ENCODE assay signal across 10 mouse cellular contexts in the genomic region with DNA sequence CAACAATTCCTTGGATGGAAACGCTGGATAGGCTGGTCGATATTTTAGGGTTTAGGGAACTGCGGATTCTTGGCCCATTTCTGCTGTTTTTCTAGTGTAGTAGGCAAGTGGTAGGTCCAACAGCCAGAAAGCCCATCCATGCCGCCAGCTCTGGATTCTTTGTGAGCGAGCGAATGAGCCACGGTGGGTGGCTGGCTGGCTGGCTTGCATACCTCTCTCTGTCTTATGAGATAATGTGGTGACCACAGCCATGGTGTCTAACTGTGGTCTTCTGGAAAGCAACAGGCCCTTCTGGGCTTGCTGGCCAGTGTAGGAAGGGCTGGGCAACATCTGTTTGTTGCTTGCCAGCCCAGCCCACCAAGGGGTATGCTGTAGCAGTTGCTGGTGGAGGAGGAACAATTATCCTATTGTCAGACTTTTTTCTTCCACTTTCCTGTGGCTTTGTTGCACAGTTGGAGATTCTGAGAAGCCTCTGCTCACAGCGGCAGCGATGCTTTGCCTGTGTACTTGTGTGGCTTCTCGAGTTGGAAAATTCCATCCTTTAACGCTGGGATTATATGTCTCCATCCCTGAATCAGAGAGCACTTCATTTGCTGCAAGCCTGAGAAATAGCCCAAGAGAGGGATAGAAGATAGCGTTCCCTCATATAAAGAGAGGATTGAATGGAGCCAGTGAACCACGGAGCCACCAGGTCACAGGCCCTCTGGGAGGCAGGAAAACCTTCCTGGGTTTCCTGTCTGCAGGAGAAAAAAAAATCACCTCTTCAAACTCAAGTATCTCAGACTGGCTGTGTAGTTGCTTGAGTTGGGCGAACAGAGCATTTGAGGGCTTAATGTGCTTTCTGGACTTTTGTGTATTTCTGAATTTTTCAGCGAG.
A peak's percentile ranks its signal among the peaks of the same experiment; 100 is the strongest.
DNase-seq lines count a peak whose midpoint lies in the region; ATAC-seq lines count a peak whose summit lies in the region.
"Had no signal": no experiment of that assay in that cellular context is flagged by ENCODE, and none has a peak within 500 bp of the region (broad histone marks: within the 10 kb centered on the region; RNA-seq: fewer than 3 reads in every experiment).

No protein-coding gene starts in this region.

- WGBS in embryonic facial prominence, embryonic 13.5 days = 40% methylated on average over 15 of the region's 15 CpGs
- WGBS in limb, embryonic 13.5 days = 63% methylated on average over 15 of the region's 15 CpGs
- WGBS in liver, embryonic 11.5 days = 76% methylated on average over 15 of the region's 15 CpGs

- peaks cover 17% of the 10 kb centered on the region for H3K4me1 ChIP-seq in embryonic facial prominence, embryonic 13.5 days
- H3K4me1 ChIP-seq in limb, embryonic 13.5 days = peaks cover 18% of the 10 kb centered on the region
- H3K4me1 ChIP-seq in liver, embryonic 11.5 days (replicated peaks; ENCODE audit: control insufficient read depth, insufficient read depth, low read length) = no peaks in the 10 kb centered on the region

- H3K9ac ChIP-seq in embryonic facial prominence, embryonic 13.5 days = no peak overlapping the region
- no peak overlapping the region for H3K9ac ChIP-seq in limb, embryonic 13.5 days
- H3K9ac ChIP-seq in liver, embryonic 11.5 days (ENCODE audit: low read depth, low read length) = no peak overlapping the region
- H3K9ac ChIP-seq: lung, embryonic 14.5 days; neural tube, embryonic 13.5 days had no signal

- no peak overlapping the region for H3K4me3 ChIP-seq in embryonic facial prominence, embryonic 13.5 days
- no peak overlapping the region for H3K4me3 ChIP-seq in limb, embryonic 13.5 days
- no peak overlapping the region for H3K4me3 ChIP-seq in liver, embryonic 11.5 days (ENCODE audit: low read depth, low read length)
- H3K4me3 ChIP-seq: neural tube, embryonic 13.5 days had no signal

- H3K27me3 ChIP-seq in embryonic facial prominence, embryonic 13.5 days = no peaks in the 10 kb centered on the region
- H3K27me3 ChIP-seq in limb, embryonic 13.5 days = no peaks in the 10 kb centered on the region
- H3K27me3 ChIP-seq in liver, embryonic 11.5 days (replicated peaks; ENCODE audit: control insufficient read depth, insufficient read depth, low read length) = no peaks in the 10 kb centered on the region
- H3K27me3 ChIP-seq: neural tube, embryonic 13.5 days had no signal

- intact Hi-C loops in gastrocnemius, postnatal 14 days (cut with DNase I; ENCODE audit: low total_unique reads) = no loop called here

- ATAC-seq in embryonic facial prominence, embryonic 13.5 days (ENCODE audit: insufficient number of reproducible peaks, insufficient read depth, low FRiP score, low TSS enrichment, low read depth) = no peak
- ATAC-seq in limb, embryonic 13.5 days (ENCODE audit: low FRiP score, low read depth) = peak; percentile 57
- ATAC-seq in liver, embryonic 11.5 days (replicated peaks; ENCODE audit: low FRiP score) = no peak

- 0 out of 2 replicates have a peak overlapping the region, but pooled peaks have one; percentile 3 for H3K4me2 ChIP-seq in embryonic facial prominence, embryonic 13.5 days
- H3K4me2 ChIP-seq in limb, embryonic 13.5 days (replicated peaks) = no peak overlapping the region
- no peak overlapping the region for H3K4me2 ChIP-seq in liver, embryonic 11.5 days
- H3K4me2 ChIP-seq: lung, embryonic 14.5 days; neural tube, embryonic 13.5 days had no signal

- no peaks in the 10 kb centered on the region for H3K9me3 ChIP-seq in embryonic facial prominence, embryonic 13.5 days
- H3K9me3 ChIP-seq in limb, embryonic 13.5 days = no peaks in the 10 kb centered on the region
- H3K9me3 ChIP-seq in liver, embryonic 11.5 days (ENCODE audit: control insufficient read depth, low read length) = no peaks in the 10 kb centered on the region
- H3K9me3 ChIP-seq: neural tube, embryonic 13.5 days had no signal

- no peaks in the 10 kb centered on the region for H3K36me3 ChIP-seq in embryonic facial prominence, embryonic 13.5 days
- no peaks in the 10 kb centered on the region for H3K36me3 ChIP-seq in limb, embryonic 13.5 days
- no peaks in the 10 kb centered on the region for H3K36me3 ChIP-seq in liver, embryonic 11.5 days (ENCODE audit: control insufficient read depth, insufficient read depth, low read length)
- H3K36me3 ChIP-seq: neural tube, embryonic 13.5 days had no signal

- peak; percentile 27 for DNase-seq in gastrocnemius, postnatal 25 days
- DNase-seq in gastrocnemius, postnatal 14 days = no peak
- peak; percentile 93 for DNase-seq in 3T3-L1 (ENCODE audit: low read depth, low spot score)
- DNase-seq in lung, postnatal 36 days = no peak
- DNase-seq in liver, embryonic 11.5 days (ENCODE audit: low spot score) = no peak
- DNase-seq in thymus, postnatal 14 days = no peak
- DNase-seq: lung, embryonic 14.5 days had no signal

- H3K27ac ChIP-seq in embryonic facial prominence, embryonic 13.5 days = peak overlapping the region; percentile 79
- H3K27ac ChIP-seq in limb, embryonic 13.5 days = peak overlapping the region; percentile 61; the same call in 1 of the 2 replicates
- H3K27ac ChIP-seq in liver, embryonic 11.5 days (ENCODE audit: low read depth, low read length) = no peak overlapping the region
- H3K27ac ChIP-seq: neural tube, embryonic 13.5 days had no signal

Comparison
In these comparisons a context has a peak if more than half of its experiments do, and no peak if none do; other contexts are left out.
1. DNase-seq: peak in gastrocnemius, postnatal 25 days (single experiment) and 3T3-L1 (single experiment); none in gastrocnemius, postnatal 14 days (single experiment), lung, postnatal 36 days (single experiment), liver, embryonic 11.5 days (single experiment) and thymus, postnatal 14 days (single experiment).